Mouse (Mus musculus) spleen, adult 12 weeks (tissue): ENCODE measurements around the gene Plcl2.
"Not testable (repeated sequence)": the region's sequence is repeated elsewhere in the genome, so short reads cannot be mapped to it uniquely, and the experiment has no call there.

Experiments used
- DNase-seq: peaks from one replicate; pipeline ENCODE4 v3.0.0; 2022; ENCODE audit warnings: low spot score

Plcl2 gene

DNA sequence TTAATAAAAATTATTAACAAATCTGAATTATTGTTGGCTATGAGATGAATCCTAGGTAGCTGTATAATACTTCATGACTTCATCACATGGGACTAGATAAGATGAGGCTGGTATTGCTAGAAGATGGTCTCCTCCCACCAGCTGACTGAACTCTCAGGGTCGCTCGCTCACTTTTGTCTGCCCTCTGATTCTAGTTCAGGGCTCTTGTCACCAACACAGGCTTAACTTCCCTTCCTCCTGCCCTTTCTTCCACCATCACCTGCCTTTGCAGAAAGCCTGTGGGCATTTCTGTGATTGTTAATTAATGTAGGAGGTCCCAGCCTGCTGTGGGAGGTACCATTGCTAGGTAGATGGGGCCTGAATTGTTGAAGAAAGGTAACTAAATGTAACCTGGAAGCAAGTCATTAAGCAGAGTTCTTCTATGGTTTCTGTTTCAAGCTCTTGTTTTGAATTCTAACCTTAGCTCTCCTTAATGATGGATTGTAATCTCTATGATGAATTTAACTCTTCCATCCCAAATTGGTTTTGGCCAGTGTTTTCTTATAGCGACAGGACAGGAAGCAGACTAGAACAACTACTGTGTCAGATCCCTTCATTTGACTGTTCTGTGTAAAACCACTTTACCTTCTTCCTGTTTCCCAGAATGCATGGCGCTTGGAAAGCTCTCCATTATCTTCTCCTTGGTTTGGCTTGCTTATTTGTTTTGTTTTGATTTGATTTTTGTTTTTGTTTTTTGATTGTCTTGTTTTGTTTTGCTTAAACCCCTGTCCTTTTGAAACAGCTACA is 27.4 kb downstream of the Plcl2 start:
- DNase-seq = no peak

DNA sequence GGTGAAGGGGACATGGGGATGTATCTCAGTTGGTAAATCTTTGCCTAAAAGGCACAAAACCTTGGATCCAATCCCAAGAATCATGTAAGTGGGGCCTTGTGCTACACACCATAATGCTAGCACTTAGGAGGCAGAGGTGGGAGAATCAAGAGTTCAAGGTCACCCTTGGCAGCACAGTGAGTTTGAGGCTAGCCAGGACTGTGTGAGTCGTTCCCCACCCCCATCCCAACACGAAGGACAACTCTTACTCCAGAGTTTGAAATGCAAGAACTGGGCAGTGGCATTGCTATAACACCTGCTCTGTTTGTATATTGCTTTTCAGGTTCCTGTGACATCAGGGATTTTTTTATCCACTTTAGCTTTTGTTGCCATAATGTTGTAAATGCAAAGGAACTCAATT is 28.6 kb downstream of the Plcl2 start:
- no peak for DNase-seq

DNA sequence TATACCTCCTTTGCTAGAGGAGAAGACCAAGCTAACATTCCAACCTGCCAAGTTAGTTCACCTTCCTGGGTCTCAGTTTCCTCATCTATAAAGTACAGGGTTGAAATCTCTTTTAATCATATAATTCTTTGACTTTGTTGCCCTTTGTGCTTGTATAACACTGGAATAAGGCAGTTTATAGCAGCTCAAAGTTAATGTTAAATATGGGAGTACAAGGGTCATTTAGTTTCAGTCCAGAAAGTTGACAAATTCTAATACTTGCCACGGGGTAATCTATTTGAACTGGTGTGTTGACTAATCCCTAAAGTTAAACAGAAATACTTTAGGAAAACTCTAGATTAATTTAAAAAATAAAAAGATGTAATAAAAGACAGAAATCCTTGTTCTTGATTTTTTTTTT is 35.7 kb downstream of the Plcl2 start:
- no peak for DNase-seq

DNA sequence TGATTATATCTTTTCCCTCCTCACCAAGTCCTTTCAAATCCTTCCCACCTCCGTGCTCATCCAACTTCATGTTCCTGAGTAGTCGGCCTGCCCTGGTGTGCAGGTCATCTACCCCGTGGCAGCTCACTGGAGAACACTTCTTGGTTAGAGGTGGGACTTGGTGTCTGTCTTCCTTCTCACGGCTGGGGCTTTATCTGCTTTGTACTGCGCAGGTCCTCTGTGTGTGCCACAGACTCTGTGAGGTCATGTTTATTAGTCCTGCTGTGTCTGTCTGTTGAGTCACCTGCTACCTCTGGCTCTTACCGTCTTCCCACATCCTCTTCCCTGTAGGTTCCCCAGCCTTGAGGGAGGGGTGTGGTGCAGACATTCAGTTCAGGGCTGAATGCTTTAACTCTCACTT is 36.1 kb downstream of the Plcl2 start:
- no peak for DNase-seq

DNA sequence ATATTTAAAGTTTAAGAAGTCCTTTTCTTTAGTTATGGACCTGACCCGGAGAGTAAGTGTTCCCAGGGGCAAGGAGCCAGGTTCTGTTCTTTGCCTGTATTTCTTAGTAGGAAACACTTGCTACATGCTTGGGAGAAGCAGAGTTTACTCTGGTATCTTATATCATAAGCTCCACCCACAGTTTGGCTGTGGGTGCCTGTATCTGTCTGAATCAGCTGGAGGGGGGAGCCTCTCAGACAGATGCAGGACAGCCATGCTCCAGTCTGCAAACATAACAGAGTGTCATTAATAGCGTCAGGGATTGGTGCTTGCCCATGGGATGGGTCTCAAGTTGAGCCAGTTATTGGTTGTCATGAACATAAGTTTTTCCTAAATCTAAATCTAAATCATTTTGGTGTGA is 42.9 kb downstream of the Plcl2 start:
- no peak for DNase-seq

DNA sequence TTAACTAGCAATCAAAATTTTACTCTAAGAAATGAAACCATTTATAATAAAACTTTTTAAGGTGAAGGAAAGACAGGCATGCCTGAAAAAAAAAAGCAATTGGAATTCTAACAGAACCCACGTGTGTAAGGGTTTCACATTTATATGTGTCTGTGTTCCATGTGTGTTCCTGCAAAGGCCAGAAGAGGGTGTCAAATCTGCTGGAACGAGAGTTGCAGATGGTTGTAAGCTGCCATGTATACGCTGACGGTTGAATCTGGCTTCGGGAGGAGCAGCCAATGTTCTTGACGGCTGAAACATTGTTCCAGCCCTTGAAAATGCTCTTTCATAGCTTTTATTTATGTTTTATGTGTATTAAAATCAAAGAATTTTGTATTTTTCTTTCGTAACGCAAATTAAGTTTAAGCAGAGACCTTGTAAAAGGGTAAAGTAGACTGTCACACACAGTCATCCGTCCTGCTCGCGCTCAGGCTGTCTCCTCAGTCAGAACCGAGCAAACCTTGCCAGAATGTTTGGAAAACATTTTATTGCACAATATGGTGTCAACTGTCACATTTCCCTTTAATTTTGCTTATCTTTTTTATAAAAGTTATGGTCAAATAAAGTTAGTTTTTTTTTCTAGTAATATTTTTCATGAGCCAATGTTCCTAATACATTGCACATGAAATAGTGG is 48.5 kb downstream of the Plcl2 start:
- no peak for DNase-seq

DNA sequence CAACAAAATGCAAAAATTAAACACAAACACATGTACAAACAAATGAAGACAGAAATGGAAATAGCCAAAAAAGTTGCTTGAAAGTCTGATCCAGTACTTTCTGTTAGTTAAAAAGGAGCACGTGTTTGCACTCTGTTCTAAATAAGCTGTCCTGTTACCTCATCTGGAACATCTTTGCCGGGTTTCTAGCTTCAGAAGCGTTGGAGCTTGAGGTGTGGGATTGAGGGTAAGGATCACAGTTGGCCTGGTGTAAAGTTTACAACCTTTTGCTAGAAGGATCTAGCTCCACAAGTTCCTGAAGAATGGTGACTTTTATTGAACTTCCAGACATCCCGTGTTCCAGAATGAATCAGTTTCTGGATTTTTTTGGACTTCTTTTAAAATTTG is 49.0 kb downstream of the Plcl2 start:
- no peak for DNase-seq

DNA sequence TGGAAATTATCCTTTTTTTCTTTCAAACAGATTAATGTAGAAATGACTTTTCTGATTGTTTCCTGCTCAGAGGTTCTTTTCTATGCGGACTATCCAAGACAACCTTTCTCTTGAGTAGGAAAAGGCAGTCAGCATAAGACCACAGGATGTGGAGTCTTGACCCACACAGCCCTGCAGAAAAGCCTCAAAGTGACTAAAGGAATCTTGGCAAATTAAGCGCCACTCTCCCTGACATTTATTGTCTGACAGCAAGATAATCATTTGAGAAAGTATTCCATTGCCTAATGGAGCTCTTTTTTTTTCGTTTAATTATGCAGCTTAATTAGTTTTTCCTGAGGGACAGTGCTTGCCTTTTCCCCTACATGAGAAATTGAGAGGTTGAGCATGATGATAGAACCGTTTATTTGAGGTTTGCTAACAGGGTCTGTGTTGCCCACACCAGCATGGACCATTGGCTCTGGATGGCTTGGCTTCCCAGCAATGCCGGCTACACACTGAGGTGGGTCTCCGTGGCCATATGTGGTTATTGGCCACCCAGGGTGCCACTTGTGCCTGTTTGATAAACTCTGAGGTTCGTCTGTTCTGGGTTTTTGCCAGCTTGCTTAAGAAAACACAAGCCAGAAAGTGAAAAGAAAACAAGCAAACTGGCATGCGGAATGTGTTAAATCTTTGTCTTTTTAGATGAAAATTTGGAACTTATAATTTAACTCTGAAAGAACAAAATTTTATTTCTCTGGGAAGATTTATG is 56.3 kb downstream of the Plcl2 start:
- DNase-seq = no peak

DNA sequence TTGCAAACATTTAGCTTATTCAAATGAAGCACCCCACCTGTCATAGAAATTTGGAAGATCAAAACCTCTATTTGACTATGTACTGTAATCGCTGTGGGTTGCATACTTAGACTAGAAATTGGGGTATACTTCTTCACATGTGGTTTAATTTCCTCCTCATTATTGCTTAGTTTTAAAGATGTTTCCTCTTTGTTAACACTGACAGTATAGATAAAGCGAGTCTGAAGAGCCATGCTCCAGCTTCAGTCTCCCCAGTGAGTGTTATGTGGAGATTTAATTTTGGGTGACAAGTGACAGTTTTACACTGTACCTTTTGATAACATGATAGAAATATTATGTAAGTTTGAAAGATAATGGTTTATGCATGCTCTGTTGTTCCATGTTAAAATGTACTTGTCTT is 59.6 kb downstream of the Plcl2 start:
- DNase-seq = no peak

DNA sequence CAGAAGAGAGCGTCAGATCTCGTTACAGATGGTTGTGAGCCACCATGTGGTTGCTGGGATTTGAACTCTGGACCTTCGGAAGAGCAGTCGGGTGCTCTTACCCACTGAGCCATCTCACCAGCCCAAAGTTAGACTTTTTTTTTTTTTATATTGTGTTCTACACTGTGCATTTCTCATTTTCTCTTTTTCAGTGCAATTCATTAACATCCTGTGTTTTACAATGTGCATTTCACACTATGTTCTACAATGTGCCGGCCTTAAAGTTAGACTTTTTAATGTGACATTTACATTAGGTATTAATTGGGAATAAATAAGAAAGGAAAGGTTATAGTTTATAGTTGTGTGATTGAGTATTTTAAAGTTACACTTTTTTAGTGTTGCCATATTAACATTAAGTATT is 61.0 kb downstream of the Plcl2 start:
- DNase-seq = not testable (repeated sequence)

DNA sequence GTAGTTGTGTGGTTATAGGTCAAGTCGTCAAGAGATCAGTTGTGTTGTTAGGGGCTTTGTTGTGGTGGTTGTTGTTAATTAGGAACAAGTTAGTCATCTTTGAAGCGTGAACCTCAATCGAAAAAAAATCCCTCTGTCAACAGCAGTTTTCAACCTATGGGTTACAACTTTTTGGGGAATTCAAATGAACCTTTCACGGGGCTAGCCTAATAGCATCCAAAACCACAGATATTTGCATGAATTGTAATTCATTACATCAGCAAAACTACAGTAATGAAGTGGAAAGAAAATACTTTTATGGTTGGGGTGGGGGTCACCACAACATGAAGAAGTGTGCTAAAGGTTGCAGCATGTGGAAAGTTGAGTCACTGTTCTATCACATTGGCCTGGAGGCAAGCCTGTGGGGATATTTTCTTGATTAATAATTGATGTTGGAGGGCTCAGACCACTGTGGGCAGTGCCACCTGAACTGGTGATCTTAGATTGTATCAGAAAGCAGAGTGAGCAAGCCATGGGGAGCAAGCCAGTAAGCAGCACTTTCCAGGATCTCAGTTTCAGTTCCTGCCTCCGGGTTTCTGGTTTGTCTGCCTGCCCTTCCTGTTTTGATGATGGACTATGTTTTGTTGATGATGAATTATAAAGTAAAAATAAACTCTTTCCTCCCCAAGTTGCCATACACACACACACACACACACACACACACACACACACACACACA is 61.6 kb downstream of the Plcl2 start:
- peak; percentile 27 for DNase-seq

DNA sequence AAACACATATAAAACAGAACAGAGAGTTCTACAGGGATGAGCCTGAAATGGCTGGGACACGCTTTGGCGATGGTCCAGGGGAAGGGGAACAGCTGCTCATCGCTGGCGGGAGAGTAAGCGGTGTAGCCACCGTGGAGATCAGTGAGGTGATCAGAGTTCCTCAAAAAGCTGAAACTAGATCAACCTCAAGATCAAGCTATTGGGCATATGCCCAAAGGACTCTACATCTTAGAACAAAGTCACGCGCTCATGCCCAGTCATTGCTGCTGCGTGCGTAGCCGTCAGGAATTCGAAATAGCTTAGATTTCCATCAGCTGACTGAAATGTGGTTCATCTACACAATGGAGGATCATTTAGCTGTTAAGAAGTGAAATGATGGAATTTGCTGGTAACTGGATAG is 65.0 kb downstream of the Plcl2 start:
- DNase-seq = peak; percentile 22

DNA sequence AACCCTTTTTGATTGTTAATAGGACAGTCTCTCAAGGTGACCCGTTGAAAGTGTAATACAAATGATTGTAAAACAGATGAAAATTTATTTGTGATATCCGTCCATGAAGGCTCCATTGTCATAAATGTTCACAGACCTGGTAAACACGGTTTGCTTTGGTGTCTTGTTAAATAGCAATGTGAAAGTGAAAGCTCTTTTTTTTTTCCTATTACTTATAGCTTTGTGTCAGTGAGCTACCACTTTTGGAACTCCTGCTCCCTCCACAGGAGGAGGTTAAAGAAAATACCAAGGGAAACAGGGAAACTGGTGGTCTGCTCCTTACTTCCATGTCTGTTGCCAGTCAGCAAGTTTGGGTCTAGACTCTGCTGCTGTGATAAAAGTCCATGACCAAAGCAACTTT is 71.2 kb downstream of the Plcl2 start:
- no peak for DNase-seq

DNA sequence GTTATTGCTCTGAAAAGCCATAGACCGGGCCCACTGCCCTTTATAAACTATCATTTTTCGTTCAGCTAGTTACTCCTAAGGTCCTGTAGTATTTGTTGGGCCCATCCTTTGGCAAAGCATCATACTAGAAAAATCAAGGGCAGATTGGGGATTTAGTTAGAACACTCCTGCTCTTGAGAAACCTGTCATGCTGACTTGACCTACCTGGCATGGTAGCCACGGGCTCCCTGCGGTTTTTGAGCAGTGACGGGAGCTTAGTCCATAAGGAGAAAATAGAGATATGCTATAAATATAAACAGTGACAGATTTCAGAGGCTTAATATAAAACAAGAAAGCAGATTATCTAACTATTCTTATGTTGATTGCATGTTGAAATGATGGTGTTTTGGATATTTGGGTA is 77.6 kb downstream of the Plcl2 start:
- DNase-seq = no peak

DNA sequence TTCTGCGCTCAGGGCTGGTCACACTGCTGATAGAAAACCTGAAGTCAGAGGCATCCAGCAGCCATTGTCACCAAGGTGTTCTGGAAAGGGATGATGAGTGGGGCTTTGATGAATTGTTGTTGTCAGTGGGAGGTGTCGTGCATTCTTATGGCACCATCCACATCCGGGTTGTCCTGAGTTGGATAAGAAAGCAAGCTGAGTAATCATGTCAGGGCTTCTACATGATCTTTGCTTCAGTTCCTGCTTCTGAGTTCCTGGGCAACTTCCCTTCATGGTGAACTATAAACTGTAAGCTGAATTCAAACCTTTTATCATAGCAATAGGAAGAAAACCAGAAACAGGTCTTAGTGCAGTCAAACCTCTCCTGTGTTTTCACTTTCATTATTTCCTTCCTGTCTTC is 78.7 kb downstream of the Plcl2 start:
- no peak for DNase-seq

DNA sequence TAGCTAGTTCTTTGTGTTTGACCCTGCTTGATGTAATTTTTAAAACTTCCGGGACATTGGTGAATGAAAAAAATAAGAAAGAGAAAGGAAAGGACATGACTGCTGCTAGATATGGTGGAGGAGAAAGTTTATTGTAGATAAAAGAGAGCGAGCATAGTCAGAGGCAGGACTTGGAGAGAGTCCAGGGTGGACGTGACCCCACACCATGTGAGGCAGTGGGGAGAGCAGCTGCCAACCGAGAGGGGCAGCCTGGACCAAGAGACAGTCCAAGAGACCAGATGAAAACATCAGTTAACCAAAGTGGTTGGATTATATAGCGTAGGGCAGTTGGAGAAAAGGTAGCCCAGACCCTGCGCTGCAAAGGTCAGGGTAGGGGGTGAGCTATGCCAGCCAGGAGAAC is 91.0 kb downstream of the Plcl2 start:
- DNase-seq = no peak

DNA sequence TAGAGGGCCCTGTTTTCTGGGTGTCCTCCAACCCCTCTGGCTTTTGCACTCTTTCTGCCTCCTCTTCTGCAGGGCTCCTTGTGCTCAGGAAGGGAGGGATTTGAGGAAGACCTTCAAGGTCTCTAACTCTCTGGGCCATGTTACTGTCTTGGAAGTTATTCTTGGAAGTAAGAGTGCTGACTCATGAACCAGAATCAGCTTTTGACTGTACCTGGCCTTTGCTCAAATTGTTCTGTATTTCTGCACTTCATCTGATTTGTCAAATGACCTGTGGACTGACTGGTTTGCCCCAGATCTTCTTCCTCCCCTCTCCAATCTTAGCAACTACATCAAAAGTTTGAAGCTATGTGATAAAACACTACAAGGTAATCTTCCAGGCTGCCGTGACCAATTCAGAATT is 91.5 kb downstream of the Plcl2 start:
- no peak for DNase-seq

DNA sequence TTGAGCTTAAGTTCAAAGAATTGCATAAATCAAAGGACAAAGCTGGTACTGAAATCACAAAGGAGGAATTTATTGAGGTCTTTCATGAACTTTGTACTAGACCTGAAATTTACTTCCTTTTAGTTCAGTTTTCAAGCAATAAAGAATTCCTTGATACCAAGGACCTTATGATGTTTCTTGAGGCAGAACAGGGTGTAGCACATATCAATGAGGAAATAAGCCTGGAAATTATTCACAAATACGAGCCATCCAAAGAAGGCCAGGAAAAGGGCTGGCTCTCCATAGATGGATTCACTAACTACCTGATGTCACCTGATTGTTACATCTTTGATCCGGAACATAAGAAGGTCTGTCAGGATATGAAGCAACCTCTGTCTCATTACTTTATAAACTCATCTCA is 97.7 kb downstream of the Plcl2 start:
- DNase-seq = no peak

DNA sequence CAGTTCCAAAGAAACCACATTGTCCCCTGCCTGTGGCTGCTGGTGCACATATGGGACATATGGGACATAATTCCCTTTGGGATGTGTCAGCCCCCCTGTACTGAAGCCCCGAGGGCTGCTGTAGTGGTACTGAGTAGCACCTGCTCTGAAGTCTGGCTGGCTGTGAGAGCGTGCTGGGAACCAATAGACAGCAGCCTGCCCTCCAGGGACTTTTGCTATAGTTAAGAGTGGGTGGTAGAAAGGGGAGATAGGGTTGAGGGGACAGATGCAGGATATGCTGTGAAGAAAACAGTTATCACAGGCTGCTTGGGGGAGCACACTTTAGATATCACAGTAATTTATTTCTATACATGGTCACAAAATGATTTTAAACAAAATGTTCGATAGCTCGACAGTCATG is 100.7 kb downstream of the Plcl2 start:
- DNase-seq = no peak

DNA sequence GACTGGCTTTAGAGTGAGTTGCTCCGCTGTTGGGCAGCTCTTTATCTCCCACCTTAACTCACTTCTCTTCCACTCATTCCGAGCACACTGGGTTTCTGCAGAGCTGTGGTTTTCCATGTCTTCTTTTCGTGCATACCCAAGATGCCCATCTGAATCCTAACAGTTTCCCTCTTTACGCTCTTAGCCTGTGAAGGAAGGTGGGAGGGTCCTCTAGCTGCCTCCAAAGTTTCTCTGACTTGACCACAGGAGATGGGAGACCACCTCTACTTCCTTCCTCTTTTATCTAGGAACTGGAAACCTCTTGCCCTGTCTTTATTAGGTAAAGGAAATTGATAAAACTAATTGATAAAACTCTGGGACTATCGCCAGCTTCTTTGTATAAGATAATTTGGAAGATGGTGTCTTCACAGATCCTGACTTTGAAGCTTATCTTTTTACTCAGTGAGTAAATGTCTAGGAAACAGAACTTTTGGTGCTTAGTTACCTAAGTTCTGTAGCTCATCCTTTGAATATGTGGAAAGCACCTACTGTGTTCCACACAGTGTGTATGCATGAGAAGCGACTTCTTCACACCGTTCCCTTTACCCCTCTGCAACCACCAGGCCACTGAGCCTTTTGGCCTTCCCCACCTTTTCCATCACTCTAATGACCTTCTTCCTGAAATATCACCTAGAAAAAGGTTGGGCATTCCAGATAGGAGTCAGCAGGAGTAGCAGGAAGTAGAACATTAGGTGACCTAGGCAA is 111.8 kb downstream of the Plcl2 start:
- no peak for DNase-seq

DNA sequence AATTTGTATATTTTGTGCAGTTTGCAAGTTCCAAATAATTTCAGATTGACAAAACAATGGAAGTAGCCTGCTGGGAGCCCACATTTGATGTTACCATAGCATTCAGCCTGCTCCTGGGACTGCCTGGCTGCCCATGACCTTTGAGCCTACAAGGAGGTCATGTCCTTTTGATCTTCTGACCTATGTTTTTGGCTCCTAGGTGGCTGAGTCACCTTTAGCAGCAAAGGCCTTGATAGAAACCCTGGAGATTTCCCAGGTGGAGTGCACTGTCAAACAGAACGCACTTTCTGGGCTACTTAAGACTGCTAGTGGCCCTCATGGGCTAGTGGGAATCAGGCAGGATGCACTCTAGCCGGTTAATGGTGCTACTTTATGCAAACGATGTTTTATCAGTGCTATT is 112.8 kb downstream of the Plcl2 start:
- no peak for DNase-seq

DNA sequence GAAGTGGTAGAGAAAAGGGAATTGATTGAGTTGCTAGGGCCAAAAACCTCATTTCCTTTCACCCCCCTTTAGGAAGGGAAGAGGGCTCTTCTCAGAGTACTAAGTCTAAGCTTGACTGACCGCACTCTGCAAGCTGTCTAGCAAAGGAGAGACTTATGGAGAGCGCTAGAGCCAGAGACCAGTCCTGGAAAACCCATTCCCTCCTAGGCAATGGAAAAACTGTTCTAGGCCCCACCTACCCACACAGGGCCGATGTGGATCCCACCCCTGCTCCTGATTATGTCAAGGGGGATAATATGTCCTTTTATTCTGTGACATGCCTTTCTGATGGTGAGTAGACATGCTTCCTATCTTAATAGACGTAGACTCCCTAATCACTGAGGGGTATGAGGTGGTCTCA is 116.4 kb downstream of the Plcl2 start:
- no peak for DNase-seq
